Mouse (Mus musculus) heart, postnatal 0 days (tissue): ENCODE measurements at regions not wholly inside any gene's neighbourhood (a gene's known extent, or its start where the extent isn't known, plus 50 kb on each side); places are given as distances from the start of the nearest gene placed in this dataset.

Experiments used
- ATAC-seq: fragments of 200-750 bp; cut with Nextera tagmentation; 2 replicates; pipeline ENCODE4 v1.8.0; 2017; ENCODE audit warnings: low read depth, moderate number of reproducible peaks, moderate library complexity; ENCODE audit not compliant: insufficient read depth
- DNase-seq: peaks from one replicate; pipeline ENCODE4 v3.0.0-alpha.2; 2016; ENCODE audit warnings: low spot score
- H3K27ac ChIP-seq: fragments of 300-500 bp; sonication (generic); 2 replicates; pipeline ENCODE4 v1.5.1; 2014; ENCODE audit warnings: low read depth, mild to moderate bottlenecking
- H3K27me3 ChIP-seq: fragments of 300-500 bp; sonication (generic); 2 replicates; pipeline ENCODE4 v1.6.1; 2014; ENCODE audit warnings: low read length, mixed read lengths; ENCODE audit not compliant: control insufficient read depth, insufficient read depth
- H3K36me3 ChIP-seq: fragments of 300-500 bp; sonication (generic); replicated peaks from 2 replicates; pipeline ENCODE4 v1.6.1; 2014; ENCODE audit warnings: low read length, mixed read lengths; ENCODE audit not compliant: control insufficient read depth, insufficient read depth
- H3K4me1 ChIP-seq: fragments of 300-500 bp; sonication (generic); 2 replicates; pipeline ENCODE4 v1.6.1; 2014; ENCODE audit warnings: antibody characterized with exemption; ENCODE audit not compliant: control insufficient read depth, insufficient read depth
- H3K4me2 ChIP-seq: fragments of 300-500 bp; sonication (generic); 2 replicates; pipeline ENCODE4 v1.6.1; 2014; ENCODE audit warnings: low read depth, mild to moderate bottlenecking, low read length, moderate library complexity
- H3K4me3 ChIP-seq: fragments of 300-500 bp; sonication (generic); 2 replicates; pipeline ENCODE4 v1.5.1; 2014; ENCODE audit warnings: low read depth, low read length
- H3K9ac ChIP-seq: fragments of 300-500 bp; sonication (generic); replicated peaks from 2 replicates; pipeline ENCODE4 v1.6.1; 2014; ENCODE audit warnings: low read depth, low read length, mixed read lengths
- H3K9me3 ChIP-seq: fragments of 300-500 bp; sonication (generic); replicated peaks from 2 replicates; pipeline ENCODE4 v1.6.1; 2016; ENCODE audit warnings: low read length; ENCODE audit not compliant: control insufficient read depth
- CTCF ChIP-seq: IDR thresholded peaks from 2 replicates; pipeline ENCODE4 v1.5.1; 2016; ENCODE audit warnings: antibody characterized with exemption, control low read depth, low read depth
- EP300 ChIP-seq: IDR thresholded peaks from 2 replicates; pipeline ENCODE4 v1.6.1; 2016; ENCODE audit warnings: antibody characterized with exemption, low read depth
- WGBS: fragments of 180-500 bp; shearing (Covaris S2); extraction: QIAGEN DNeasy Blood & Tissue Kit; methylation state at CpG from one replicate; pipeline ENCODE4 v1.1.7; 2014; 5-methylcytosine and 5-hydroxymethylcytosine counted together

GRCm38 (mm10) chr5:51853456-51854124, 286.1 kb upstream of the Ppargc1a start:
- TF ChIP-seq EP300: no peak
- peak; percentile 32 for TF ChIP-seq CTCF
- no peaks in the 10 kb centered on the region for H3K27me3 ChIP-seq
- H3K9ac ChIP-seq: no peak overlapping the region
- H3K27ac ChIP-seq: no peak overlapping the region
- H3K4me1 ChIP-seq: no peaks in the 10 kb centered on the region; the same call in 1 of the 2 replicates
- H3K36me3 ChIP-seq: no peaks in the 10 kb centered on the region
- H3K9me3 ChIP-seq: no peaks in the 10 kb centered on the region
- peak overlapping the region; percentile 13; the same call in 1 of the 2 replicates for H3K4me3 ChIP-seq
- DNase-seq (no peak), ATAC-seq (0 out of 2 replicates have a peak, but pooled peaks have one; percentile 30)
- peak overlapping the region; percentile 26; the same call in 1 of the 2 replicates for H3K4me2 ChIP-seq
- WGBS: 59% methylated on average over 9 of the region's 9 CpGs

DNA sequence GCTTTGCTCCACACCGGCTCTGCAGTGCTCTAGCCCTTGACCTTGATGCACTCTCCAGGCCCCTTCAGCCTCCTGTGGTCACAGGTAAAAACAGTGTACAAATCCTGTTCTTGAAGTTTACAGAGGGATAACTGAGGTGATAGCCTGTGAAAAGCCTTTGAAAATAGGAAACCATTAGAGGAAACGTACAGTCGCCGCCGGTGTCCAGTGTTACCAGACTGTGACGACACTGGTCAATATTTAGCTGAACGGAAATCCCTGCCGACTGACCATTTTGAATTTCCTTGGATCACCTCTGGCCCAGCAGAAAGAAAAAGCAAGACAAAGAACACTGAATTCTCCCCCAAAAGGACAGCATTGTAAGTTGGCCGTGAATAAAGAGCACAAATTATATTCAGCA, 282.6 kb upstream of the Ppargc1a start:
- Histone ChIP-seq H3K27ac (no peak overlapping the region), H3K4me3 (no peak overlapping the region), H3K27me3 (no peaks in the 10 kb centered on the region), H3K9ac (no peak overlapping the region), H3K4me1 (no peaks in the 10 kb centered on the region; the same call in 1 of the 2 replicates), H3K36me3 (no peaks in the 10 kb centered on the region), H3K4me2 (no peak overlapping the region), H3K9me3 (no peaks in the 10 kb centered on the region)
- TF ChIP-seq CTCF (no peak), EP300 (no peak)
- ATAC-seq: no peak
- DNase-seq: no peak
- 88% methylated on average over 9 of the region's 9 CpGs for WGBS

DNA sequence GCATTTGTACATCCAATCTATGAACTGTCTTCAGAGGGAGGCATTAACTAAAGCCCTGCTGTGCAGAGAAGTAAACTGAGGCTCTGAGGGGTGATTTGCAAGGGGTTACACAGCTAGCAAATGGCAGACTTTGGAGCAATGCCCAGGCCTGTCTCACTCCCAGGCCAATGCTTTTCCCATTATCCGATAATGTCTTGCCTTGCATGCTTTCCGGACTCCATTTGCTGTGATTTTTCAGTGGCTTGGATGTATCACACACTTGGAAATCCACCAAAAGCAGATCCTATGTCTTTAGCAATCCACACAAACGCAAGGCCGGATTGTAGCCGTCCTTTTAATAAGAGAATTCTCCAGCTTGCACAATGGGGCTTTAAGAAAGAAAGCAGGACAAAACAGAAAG, 281.7 kb upstream of the Ppargc1a start:
- Histone ChIP-seq H3K27me3 (no peaks in the 10 kb centered on the region), H3K4me1 (no peaks in the 10 kb centered on the region; the same call in 1 of the 2 replicates), H3K9me3 (no peaks in the 10 kb centered on the region), H3K9ac (no peak overlapping the region), H3K4me2 (no peak overlapping the region), H3K27ac (no peak overlapping the region), H3K36me3 (no peaks in the 10 kb centered on the region), H3K4me3 (no peak overlapping the region)
- no peak for ATAC-seq
- WGBS: 73% methylated on average over 5 of the region's 5 CpGs
- TF ChIP-seq CTCF (no peak), EP300 (no peak)
- DNase-seq: no peak

- no peak for DNase-seq
- Histone ChIP-seq H3K4me2 (no peak overlapping the region), H3K27me3 (no peaks in the 10 kb centered on the region), H3K9me3 (no peaks in the 10 kb centered on the region), H3K4me3 (no peak overlapping the region), H3K9ac (no peak overlapping the region), H3K4me1 (peaks cover 17% of the 10 kb centered on the region), H3K27ac (no peak overlapping the region), H3K36me3 (no peaks in the 10 kb centered on the region)
- ATAC-seq: no peak
- 81% methylated on average over 5 of the region's 5 CpGs for WGBS
- TF ChIP-seq EP300: no peak
- no peak for TF ChIP-seq CTCF
These were observed 274.7 kb upstream of the Ppargc1a start for GRCm38 (mm10) chr5:51842189-51842588.

DNA sequence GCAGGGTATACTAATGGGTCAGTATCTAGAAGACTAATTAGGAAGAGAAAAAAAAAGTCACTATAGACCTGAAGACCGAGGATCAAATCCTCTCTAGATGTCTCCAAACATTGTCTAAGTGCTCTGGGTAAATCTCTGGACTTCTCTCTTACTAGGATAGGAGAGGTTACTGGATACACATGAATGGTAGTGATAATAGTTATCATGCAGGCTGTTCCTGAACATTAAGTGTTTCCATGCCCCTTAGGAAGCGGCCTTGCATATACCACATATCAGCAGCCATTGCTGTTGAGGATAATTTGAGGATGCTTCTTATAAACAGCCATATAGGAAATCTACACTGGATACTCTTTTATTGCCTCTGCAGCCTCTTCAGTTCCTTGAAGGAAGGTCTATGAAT, 274.2 kb upstream of the Ppargc1a start:
- 74% methylated on average over 2 of the region's 2 CpGs for WGBS
- Histone ChIP-seq H3K27me3 (no peaks in the 10 kb centered on the region), H3K9ac (no peak overlapping the region), H3K4me1 (peaks cover 17% of the 10 kb centered on the region), H3K27ac (no peak overlapping the region), H3K4me3 (no peak overlapping the region), H3K36me3 (no peaks in the 10 kb centered on the region), H3K4me2 (no peak overlapping the region), H3K9me3 (no peaks in the 10 kb centered on the region)
- DNase-seq (no peak), ATAC-seq (no peak)
- no peak for TF ChIP-seq EP300
- TF ChIP-seq CTCF: no peak

DNA sequence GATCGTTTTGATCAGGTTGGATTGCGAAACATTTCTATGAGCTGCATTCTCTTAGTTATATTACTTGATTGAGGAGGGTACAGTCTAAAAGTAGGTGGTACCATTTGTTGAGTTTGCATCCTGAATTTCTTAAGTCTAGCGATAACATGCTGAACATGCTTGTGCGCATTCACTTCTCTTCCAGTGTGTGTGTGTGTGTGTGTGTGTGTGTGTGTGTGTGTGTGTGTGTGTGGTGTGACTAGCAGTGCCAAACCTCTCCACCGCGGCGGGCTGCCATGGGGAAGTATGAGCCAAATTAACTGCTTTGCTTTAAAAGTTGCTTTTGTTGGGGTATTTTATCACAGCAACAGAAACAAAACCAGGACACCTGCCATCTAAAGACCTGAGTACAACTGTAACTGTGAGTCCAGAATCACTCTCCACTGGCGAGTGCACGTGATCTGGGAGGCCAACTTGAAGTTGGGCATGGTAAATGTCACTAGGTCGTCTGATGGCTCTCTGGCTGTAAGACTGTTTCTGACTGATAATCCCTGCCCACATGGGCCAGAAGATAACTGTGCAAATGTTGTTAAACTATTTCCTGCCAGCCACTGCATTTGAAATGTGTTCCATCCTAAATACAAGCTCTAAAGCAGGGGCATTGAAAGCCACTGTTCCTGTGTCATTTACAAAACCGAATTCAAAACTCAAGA, 273.3 kb upstream of the Ppargc1a start:
- peak; percentile 80 for DNase-seq

More for the DNA sequence above, 273.3 kb upstream of the Ppargc1a start:
- H3K27me3 ChIP-seq: no peaks in the 10 kb centered on the region
- H3K4me1 ChIP-seq: peaks cover 17% of the 10 kb centered on the region
- H3K4me3 ChIP-seq: no peak overlapping the region
- no peak overlapping the region for H3K9ac ChIP-seq
- H3K9me3 ChIP-seq: no peaks in the 10 kb centered on the region
- H3K27ac ChIP-seq: peak overlapping the region; percentile 55
- H3K36me3 ChIP-seq: no peaks in the 10 kb centered on the region
- peak; percentile 86 for ATAC-seq
- no peak overlapping the region for H3K4me2 ChIP-seq
- WGBS: 63% methylated on average over 11 of the region's 11 CpGs
- TF ChIP-seq EP300 (peak; percentile 53; the same call in 1 of the 2 replicates), CTCF (no peak)
